Mouse (Mus musculus) ovary, adult 18-20 months (tissue): ENCODE data around the gene H2-DMa.
A peak's percentile ranks its signal among the peaks of the same experiment; 100 is the strongest.

Source experiments
- DNase-seq: peaks from one replicate; pipeline ENCODE4 v3.0.0; 2022; ENCODE audit warnings: low spot score, mixed read lengths

Gene H2-DMa

DNA sequence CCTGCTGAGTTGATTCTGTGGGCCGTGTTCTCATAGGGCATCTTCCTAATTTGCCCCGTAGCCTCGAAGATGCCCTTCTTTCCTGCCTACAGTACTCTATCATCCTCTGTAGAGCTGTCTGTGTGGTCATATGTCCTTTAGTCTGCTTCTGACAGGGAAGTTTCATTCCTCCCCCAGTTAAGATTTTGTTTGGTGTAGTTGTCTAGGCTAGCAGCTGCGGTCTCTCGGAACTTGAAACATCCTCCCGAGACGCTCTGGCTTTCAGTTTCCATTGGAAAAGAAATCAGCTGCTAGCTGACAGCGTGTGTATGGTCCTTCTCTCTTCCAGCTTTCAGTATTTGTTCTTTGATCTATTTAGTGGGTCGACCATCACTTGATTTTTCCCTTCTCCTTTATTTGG, 14.5 kb upstream of the H2-DMa start:
- DNase-seq: no peak

DNA sequence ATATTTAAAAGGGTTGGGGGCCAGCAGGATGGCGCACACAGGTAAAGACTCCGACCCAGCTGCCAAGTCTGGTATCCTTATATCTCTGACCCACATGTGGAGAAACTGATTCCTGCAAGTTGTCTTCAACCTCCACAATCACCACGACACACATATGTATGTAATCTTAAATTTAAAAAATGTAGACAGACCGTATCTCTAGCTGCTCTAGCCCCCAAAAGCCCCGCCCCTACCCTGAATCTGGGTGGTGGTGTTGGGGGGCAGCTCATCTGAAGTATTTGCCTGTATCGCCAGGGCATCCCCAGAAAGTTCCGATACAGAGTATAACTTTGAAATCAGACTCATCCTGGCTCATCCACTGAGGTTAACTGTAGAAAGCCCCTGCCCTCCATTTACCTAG, 12.8 kb upstream of the H2-DMa start:
- no peak for DNase-seq

DNA sequence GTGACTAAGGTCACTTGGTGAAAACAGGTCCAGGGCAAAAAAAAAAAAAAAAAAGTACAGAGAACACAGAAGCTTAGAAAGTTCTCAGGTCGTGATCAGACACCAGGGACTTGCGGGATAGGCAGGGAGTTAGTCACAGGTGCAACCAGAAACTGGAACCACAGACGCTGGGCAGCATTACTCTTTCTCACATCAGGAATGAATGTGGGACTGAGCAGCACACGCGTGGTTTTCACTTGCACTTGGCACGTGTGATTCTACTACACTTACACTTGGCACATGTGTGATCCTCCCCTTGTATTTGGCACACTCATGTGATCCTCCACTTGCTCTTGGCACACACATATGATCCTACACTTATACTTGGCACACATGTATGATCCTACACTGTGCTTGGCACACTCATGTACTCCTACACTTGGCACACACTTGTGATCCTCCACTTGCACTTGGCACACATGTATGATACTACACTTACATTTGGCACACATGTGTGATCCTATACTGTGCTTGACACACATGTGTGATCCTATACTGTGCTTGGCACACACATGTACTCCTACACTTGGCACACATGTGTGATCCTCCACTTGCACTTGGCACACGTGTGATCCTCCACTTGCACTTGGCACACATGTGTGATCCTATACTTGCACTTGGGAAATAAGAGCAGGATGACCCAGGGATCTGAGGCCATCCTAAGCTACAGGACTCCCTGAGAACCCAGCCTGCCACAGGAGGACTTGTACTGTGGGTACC, 12.1 kb upstream of the H2-DMa start:
- DNase-seq: no peak

DNA sequence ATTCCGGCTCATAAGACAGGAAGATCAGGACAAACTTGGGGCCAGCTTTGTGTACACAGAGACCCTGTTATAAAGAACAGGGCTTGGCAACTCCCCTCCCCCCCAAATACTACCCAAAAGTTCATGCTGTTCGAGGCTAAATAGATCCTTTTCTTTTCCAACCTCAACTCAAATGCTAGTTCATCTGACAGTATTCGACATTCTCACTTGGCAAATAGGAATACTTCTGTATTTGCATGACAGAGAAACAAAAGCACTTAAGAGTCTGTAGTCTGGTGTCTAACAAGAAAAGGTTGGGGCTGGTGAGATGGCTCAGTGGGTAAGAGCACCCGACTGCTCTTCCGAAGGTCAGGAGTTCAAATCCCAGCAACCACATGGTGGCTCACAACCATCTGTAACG, 10.9 kb upstream of the H2-DMa start:
- no peak for DNase-seq

DNA sequence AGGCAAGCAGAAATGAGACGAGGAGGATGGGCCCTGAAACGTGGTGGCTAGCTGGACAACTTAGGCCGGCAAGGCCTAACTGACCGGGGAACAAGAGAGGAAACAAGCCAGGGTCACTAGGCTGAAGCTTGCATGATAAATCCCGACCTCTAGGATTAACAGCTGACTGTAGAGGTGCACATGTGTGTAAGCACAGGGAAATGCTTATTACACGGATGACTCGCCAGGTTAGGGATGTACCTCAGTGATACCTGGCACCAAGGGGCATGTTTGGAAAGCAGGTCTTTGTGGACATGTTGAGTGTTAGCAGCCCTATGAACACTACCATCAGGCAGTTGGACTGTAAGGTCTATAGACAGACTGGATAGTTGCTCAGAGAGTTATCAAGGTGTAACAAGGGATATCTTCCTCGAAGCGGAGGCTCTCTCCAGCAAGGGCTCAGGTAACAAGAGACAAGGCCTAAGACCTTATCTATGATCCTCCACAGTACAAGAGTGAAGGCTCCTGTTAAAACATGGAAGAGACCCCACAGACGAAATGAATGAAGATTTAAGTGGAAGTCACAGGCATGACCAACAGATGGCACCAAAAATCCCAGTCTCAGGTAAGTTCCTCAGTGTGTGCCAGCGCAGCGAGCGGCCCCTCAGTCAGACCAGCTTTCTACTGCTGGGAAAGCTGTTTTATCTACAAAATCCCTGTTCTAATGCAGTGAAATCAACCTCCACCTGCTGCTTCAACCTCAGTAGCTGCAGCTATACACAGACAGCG, 10.1 kb upstream of the H2-DMa start:
- DNase-seq: no peak

DNA sequence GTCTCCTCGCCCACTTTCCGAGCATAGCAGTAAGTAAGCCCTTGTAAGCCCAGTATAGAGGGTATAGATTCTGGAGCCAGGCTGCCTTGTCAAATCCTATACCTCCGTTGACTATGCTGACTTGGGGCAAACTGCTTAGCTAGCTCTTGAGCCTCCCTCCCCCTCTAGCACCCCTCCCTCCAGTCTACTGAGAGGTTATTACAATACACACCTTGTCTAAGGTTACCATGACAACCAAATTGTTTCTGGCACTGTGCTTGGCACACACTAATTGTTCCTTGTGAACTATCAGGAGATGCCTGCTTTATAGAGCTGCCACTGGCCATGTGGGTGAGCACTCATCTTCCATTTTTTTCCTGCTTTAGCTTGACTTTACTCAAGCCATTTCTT, 9.5 kb upstream of the H2-DMa start:
- no peak for DNase-seq

DNA sequence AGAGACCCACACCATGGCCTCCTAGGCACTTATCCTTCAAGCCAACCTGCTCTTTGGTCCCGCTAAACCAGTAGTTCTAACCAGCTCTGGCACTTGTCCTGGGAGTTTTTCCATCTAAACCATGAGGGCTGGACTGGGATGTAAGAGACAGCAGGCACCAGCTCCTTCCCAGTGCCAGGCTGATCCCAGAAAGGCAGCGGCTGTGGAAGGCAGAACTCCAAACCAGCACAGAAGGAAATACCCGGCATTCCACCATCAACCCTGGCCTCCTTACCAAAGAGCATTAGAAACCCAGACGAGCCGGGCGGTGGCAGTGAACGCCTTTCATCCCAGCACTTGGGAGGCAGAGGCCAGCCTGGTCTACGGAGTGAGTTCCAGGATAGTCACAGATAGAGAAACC, 9.0 kb upstream of the H2-DMa start:
- no peak for DNase-seq

DNA sequence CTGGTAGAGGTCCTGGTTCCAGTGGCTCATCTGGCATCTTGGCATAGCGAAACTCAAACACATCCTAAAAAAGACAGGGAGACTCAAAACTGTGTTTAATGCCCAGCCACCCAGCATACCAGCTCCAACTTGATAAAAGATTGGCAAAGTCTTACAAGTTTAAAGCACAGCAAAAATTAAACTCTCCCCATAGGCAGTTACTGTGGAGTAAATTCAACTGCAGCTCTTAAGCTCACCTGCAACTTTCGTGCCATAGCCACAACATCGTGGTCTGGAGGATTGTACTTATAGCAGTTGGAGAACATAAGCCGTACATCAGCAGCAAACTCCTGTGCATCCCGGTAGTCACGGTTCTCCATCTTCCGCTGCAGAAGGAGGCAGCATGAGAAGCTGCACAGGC, 5.2 kb upstream of the H2-DMa start:
- DNase-seq: no peak

DNA sequence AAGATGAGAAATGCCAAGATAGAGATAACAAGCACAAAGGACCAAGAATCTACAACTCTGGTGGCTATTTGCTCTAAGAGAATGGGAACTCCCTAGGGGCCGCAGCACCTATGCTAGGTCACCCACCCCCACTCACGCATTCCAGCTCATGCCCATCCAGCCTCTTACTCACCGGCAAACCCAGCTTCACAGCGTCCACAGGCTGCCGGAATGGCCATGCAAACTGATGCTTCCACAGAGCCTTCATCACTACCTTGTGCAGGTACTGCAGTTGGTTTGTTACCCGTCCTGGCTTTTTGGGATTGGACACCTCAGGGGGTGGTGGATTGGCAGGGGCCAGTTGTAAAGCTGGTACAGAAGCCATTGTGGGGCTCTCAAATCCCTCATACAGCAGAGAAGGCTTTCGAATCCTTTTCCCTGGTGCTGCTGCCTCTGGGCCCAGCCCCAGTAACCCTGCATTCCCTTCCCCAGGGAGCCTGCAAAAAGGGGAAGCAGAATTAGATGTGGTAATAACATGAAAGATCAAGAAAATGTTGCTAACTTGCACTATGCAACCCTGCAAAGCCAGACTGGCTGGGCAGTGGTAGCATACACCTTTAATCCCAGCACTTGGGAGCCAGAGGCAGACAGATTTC, 2.5 kb upstream of the H2-DMa start:
- DNase-seq: no peak

DNA sequence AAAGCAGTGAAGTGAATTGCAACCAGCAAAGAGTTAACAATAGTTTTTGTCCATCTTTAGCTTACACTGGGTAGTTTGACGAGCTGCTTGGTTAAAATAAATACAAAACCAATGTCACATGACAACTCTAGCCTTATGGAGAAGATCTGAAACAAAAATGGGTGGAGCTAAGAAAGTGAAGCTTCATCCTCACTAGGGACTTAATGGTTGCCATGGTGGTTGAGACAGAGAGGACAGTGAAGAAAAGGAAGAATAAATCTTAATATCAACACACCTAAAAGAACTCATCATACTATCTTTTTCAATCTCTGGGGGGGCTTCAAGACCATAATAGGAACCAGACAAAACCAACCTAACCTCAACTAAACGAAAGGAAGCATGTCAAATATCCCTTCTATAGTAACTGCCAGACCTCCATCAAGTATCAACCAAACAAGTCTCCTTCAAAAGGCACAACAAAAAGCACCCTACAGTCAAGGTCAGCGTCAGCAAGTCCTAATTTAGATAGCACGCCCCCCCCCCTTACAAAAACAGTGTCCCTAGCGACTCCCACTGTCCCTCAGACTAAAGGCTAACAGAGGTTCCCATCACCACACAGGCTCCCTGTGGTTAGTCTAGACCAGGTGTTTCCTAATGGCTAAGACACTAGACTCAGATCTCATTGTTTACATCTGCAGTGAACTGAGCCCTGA, 1.8 kb upstream of the H2-DMa start:
- no peak for DNase-seq

DNA sequence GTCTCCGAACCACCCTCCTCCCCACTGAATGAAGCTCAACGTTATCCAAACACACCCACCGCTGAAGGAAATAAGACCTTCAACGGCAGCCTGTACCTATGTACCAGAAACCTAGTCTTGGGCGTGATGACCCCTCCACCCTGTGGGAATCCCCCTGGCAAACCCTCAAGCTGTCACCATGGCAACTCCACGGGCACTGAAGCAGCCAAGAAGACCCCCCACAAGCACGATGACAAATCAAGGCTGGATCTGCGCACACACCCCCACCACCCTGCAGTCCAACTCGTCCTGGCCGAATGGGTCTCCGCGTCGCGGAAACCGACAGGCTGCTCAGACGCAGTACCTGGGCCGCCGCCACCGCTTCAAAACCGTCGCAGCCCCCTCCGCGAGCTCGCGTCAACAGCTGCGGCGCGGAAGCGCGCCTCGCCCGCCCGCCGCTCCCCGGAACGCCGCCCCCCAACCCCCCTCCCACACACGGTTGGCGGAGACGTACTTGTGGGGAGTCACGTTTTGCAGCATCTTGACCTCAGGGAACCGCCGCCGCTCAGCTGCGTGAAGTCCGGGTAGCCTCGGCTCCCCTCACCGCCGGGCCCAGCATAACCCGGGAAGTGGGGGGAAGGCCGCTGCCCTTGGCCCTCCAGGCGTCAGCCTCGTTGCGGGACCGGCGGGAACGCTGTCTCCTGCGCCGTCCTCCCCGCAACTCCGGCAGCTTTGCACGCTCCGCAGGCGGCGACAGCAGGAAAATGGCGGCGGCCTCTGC, 1.0 kb upstream of the H2-DMa start:
- DNase-seq: peak; percentile 24

DNA sequence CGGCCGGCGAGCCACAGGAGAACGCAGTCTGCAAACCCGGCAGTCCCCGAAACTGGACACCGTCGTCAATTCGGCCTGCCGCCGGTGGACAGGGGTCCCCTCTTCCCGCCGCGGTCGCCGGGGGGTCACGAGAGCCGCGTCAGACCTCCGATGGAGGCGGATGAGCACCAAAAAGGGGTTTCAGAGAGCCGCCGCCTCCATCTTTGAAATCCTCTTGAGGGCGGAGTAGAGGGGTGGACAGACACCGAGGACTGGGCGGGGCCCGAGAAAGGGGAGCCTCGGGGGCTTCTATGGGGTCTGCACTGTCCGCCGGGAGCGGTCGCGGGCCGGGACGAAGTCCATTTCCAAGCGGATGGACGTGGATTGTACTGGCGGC, 480 bp upstream of the H2-DMa start:
- no peak for DNase-seq

DNA sequence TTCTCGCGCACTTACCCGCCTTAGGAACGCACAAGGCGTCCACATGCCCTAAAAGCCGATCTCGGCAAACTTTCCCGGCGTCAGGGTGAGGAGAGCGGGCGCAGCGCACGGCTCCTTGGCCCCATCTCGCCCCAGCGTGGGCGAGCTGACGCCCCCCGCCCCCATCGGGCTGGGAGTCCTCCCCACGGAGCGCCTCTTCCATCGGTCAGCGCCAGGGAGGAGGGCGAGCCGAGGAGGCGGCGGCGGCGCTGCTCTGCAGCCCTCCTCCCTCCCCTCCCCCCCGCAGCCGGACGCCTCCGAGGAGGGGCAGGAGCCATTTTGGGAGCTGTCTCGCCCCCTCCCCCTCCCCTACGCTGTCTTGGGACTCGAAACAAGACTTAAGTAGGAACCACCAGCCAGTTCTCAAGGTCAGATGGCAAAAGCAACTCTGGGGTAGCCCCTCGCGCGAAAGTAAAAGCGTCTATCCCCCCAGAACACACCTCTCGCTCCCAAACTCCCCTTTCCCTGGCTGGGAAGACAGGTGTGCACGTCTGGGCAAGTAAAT, 911 bp downstream of the H2-DMa start:
- DNase-seq: peak; percentile 90

DNA sequence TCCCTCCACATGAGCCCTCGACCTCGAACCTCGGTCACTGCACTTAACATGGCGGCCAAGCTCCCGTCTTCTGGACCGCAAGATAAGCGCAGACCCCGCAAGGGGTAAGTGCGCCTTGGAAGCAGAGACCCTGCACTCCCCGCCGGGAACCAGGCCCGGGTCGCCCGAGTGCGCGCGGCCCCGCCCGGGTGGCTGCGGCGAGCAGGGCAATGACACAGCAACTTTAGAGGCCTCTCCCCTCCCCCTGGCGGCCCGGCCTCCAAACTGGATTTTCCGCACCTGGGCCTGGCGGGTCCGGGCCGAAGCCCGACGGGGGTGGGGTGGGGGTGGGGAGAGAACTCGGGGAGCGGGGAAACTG, 1.5 kb downstream of the H2-DMa start:
- peak; percentile 75 for DNase-seq

DNA sequence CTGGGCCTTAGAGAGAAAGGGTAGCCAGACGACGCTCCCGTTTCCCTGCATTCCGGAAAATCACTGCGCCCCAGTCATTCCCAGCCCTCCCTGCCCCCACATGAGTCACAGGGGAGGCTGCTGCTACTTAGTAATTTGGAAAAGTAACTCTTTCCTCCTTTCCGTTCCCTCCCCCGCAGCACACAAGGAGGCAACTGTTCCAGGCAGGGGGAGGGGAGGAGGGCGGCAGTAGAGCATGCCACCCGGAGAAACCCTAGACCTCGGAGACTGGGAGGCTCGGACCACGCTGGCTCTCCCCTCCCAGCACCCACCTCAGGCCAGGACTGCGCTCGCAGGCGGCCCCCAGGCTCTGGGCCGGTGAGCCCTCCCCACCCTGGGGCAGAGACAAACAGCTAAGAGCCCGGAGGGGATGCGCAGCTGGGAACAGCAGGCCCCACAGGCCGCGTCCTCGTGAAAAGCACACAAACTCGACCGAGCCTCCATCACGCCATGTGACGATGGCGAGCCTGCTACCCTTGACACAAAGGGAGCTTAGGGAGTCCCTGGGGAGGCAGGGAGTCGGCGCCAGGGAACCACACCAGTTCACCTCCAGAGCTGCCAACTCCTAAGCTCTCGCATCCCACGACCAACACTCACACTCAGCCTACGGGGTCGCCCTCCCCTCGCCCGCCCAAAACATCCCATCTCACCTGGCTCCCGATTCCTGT, 2.0 kb downstream of the H2-DMa start:
- DNase-seq: peak; percentile 87

DNA sequence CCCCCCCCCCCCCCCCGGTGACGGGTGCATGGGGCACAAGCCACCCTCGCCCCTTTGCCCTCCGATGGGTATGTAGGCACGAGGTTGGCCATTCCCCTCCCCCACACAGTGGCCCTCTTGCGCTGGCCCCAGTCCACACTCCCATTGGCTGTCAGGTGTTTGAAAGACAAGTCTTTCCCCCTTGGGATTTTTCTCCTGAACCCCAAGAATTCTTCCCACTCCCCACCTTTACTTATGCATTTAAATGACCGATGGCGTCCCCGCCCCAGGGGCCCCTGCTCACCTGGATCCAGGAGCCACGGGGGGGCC, 2.5 kb downstream of the H2-DMa start:
- DNase-seq: peak; percentile 65

DNA sequence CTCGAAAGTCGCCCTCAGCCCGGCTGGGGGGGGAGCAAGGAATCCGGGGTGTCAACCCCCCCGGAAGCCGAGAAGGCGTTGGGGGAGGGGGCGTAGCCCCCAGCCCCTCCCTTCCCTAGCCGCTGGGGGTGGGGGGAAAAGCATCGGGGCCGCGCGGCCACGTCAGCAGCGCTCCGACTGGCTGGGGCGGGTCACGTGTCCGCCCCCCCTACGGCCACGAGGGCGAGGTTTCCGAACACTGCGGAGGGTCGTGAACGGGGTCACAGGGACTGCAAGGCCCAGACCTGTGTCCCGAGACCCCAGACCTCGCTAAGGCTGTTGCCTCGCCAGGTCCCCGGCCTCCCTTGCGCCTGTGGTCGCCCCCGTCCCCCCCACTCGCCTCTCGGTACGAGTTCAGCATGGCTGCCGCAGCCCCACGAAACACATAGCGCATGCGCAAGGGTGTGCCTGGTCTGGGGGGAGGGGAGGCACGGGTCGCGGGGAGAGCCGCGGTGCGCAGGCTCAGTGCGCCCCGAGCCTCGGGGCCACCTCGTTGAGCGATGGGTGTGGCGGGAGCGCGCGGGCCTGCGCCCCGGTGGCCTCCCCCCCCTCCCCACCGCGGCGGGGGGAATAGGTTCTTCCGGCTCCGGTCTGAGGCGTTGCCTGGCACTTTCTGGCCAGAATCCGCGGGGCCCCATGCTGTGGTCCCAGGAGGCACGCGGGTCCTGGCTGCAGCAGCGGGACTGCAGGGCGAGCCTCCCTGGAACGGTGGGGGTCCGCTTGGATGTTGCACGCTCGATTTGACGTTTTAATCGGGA, 3.0 kb downstream of the H2-DMa start, which contains the start of gene Brd2:
Gene Brd2 (minus strand): TSS at position 447 of the 797 bp plus-strand sequence.
- DNase-seq: peak; percentile 97

DNA sequence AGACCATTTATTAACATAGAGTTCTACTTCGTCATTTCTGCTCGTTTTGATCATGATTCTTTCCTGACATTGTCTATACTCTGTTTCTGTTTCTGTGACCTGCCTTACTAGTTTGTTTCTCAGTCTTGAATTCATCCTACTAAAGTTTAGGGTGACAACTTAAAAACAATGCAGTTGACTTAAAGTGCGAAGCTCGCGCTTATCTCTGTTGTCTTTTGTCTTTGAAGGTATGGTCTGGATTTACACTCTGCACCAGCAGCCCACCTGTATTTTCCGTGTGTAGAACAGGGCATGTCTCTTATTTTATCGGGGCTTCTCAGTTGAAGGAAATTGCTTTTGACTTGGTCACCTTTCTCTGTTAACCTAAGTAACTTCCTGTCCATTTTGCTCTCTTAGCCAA, 3.8 kb downstream of the H2-DMa start:
- no peak for DNase-seq

DNA sequence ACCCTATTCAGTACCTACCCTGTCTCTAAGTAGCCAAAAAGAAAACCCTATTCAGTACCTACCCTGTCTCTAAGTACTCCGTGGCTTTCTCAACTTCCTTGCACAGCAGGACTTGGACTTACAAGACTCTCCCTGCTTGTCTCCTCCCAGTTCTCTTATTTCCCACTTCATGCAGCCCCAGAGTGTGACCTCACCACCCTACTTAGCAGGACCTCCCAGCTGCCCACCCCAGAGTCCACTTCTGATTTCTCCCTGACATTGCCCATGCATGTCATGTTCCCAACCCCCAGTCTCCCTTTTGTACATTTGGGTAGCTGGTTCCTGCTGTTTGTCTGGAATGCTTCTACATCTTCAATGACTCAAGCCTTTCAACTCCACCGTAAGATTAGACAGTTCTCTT, 4.2 kb downstream of the H2-DMa start:
- DNase-seq: no peak

DNA sequence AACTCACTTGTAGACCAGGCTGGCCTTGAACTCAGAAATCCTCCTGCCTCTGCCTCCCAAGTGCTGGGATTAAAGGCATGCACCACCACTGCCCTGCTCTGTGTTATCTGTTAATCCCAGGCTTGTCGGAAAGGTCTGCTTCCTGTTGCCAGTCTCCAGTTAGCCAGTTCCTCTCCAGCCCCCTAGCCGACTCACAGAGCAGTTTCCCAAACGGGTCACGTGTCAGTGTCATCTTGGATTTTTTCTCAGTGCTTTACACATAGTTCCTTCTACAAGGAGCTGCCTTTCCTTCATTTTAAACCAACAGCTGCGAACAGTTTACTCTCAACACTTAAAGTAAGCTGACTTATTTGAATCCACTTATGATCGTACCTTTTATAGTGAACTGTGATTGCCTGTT, 5.3 kb downstream of the H2-DMa start:
- no peak for DNase-seq
